Mouse (Mus musculus) right cerebral cortex, adult 18-20 months (tissue): ENCODE measurements around the gene Rnf167.

ENCODE experiments used
- DNase-seq: peaks from one replicate; pipeline ENCODE4 v3.0.0; 2022; ENCODE audit warnings: mixed read lengths

Rnf167 gene

GRCm38 (mm10) chr11:70678576-70678975 lies 31.5 kb downstream of the Rnf167 start:
- DNase-seq = no peak

DNA sequence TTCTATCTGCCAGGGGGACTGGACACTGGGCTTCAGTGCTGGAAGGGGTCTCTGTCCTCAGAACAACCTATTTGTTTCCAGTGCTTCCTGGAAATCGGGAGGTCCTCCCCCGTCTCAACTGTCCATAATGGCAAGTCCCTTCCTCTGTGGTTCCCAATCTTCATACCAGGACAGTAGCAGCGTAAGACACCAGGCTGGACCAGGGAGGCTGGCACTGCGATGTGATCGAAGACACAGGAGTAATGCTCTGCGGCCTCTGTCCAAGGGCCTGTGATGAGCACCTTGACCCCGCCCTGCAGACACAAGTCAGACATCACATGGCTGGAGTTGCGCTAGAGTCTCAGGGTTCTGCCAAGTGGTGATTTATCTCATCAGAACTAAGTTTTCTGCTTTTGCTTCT lies 32.3 kb downstream of the Rnf167 start:
- DNase-seq = no peak

- DNase-seq = no peak
These were observed 32.9 kb downstream of the Rnf167 start for GRCm38 (mm10) chr11:70679894-70680293.

- DNase-seq = no peak
These were observed 34.1 kb downstream of the Rnf167 start for GRCm38 (mm10) chr11:70681170-70681569.

GRCm38 (mm10) chr11:70681897-70682581 lies 35.0 kb downstream of the Rnf167 start:
- no peak for DNase-seq

- no peak for DNase-seq
These were observed 36.6 kb downstream of the Rnf167 start for GRCm38 (mm10) chr11:70683640-70684039.

- peak; percentile 83 for DNase-seq
These were observed 40.0 kb downstream of the Rnf167 start for GRCm38 (mm10) chr11:70686901-70687566.

DNA sequence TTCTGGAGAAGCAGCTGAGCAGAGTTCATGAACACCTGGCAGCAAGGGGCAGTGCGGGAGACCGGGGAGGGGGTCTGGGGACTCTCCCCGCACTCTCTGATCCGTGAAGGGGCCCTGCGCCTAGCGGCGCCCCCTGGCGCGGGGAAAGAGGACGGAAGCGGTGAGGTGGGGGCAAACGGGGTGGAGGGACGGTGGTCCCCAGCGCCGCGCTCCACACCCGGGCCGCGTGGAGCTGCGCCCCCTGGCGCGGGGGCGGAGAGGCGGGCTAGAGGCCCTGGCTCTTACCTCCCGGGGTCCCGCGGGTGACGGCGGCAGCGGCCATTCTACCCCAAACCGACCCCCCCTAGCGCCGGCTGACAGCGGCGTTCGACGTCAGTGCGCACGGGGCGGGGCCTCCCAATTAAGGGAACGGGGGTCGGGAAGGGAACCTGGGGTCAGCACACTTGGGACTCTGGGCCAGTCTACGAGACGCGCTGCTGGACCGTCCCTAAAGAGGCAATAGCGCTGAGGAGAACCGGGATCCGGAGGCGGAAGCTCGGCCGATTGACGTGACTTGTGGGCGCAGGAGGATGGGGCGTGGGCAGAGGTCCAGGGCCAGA lies 40.7 kb downstream of the Rnf167 start, which contains the start of gene Camta2:
Camta2 (minus strand) TSS at position 505 of the 599 bp plus-strand sequence.
- peak; percentile 87 for DNase-seq

- DNase-seq = no peak
These were observed 41.3 kb downstream of the Rnf167 start for GRCm38 (mm10) chr11:70688372-70688771.

- DNase-seq = no peak
These were observed 42.5 kb downstream of the Rnf167 start for GRCm38 (mm10) chr11:70689578-70689977.

GRCm38 (mm10) chr11:70693504-70693903 lies 46.5 kb downstream of the Rnf167 start:
- no peak for DNase-seq

- no peak for DNase-seq
These were observed 50.3 kb downstream of the Rnf167 start for GRCm38 (mm10) chr11:70697376-70697775.

- DNase-seq = no peak
These were observed 52.0 kb downstream of the Rnf167 start for GRCm38 (mm10) chr11:70699051-70699450.

GRCm38 (mm10) chr11:70699722-70700556 lies 52.9 kb downstream of the Rnf167 start, which contains the start of the genes Inca1 and Kif1c:
Gene Inca1, minus strand, starts transcription at chr11:70700155.
Gene Kif1c, plus strand, starts transcription at chr11:70700548.
- DNase-seq = peak; percentile 95

GRCm38 (mm10) chr11:70700613-70701012 lies 53.6 kb downstream of the Rnf167 start:
- DNase-seq = peak; percentile 52
